Mouse (Mus musculus) kidney, adult 8-10 months (tissue): ENCODE data around the gene Tysnd1.

Experiments used
- DNase-seq, 2 experiments: peaks; one replicate each; pipeline ENCODE4 v3.0.0; 2022

Gene Tysnd1

DNA sequence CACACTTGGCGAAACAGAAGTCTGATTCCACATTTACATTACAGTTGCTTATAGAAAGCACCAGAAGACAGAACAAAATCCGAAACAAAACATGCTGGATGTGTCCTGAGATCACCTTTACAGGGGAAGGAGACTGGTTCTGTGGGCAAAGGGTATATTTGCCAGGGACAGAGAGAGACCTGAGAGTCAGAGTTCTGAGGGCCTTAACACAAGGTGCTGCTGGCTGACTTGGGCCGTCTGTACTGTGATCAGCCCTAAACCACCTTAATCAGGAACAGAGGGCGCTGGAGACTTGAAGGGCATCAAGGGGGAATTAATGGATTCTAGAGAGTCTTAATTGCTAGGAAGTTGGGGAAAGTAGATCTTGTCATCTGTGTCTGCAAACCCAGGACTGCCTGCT, 1.8 kb upstream of the Tysnd1 start:
- DNase-seq = no peak

DNA sequence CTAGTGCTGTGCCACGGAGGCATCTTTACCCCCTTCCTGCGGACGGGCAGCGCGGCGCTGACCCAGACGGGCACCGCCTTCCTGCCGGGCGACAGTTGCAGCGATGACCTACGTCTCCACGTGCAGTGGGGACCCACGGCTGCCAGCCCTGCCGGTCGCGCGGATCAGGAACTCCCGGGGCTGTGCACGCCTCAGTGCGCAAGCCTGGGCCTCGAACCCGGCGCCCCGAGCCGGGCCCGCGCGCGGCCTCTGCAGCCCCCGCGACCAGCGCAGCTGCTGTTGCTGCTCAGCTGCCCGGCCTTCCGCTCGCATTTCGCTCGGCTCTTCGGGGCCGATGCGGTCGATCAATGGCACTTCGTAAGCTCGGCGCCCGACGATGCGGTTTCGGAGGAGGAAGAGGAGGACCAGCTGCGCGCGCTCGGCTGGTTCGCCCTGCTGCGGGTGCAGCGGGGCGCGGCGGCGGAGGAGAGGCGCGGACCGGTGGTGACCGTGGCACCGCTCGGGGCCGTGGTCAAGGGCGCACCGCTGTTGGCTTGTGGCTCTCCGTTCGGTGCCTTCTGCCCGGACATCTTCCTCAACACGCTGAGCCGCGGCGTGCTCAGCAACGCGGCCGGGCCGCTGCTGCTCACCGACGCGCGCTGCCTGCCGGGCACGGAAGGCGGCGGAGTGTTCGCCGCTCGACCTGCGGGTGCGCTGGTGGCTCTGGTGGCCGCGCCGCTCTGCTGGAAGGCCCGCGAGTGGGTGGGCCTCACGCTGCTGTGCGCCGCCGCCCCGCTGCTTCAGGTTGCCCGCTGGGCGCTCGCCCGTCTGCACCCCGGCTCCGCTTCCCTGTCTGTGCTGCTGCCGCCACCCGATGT, 617 bp downstream of the Tysnd1 start:
- peak in 1 of 2 experiments; percentile 19 for DNase-seq

GRCm38 (mm10) chr10:61696560-61696823, 1.2 kb downstream of the Tysnd1 start:
- peak in 1 of 2 experiments; percentile 16 for DNase-seq

- DNase-seq = peak; percentile 94 to 95
Observed at GRCm38 (mm10) chr10:61697028-61697427, 1.7 kb downstream of the Tysnd1 start.

DNA sequence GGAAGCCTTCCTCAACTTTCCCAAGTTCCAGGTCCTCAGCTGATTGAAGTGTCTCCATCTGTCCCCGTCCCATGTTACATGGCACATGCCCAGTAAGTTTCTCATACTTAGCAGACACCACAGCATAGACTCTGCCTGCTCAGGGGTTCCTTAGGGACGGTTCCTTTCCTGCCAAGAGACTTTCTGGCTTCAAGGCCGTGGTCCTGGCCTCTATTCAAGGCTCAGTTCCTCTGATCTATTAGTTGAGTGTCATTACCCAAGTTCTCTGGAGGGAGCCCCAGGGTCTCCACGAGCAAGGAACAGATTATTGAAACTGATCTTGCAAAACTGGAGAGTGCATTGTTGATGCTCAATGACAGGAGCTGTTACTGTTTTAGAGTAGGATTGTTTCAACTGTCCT, 9.3 kb downstream of the Tysnd1 start:
- DNase-seq = no peak

DNA sequence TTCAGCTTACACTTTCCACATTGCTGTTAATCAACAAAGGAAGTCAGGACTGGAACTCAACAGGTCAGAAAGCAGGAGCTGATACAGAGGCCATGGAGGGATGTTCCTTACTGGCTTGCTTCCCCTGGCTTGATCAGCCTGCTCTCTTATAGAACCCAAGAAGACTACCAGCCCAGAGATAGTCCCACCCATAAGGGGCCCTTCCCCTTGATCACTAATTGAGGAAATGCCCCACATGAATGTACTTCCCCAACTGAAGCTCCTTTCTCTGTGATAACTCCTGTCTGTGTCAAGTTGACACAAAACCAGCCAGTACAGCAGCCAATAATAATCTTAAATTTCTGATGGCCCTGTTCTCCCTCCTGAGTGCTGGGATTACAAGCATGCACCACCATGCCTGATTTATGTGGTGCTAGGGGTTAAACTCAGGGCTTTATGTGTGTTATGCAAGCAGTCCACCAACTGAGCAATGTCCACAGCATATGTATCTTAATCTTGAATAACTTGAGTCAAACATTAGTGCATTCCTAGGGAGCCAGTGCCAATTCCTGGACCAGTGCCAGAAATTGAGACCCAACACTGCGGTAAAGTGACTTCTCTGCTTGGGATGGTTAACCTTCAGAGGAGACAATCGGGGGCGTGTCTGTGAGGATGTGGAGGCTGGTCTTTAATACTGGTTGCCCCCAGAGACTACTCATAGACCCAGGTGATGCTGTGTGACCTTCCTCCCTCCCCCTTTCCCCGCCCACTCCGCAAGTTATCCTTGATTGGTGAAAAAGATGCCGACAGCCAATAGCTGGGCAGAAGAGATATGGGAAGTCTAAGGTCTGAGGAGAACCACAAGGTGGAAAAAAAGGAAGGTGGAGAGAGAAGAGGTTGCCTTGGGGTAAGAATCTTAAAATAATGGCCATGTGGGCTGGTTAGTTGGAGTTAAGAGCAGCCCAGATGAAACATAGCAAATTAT, 11.4 kb downstream of the Tysnd1 start:
- DNase-seq = peak; percentile 44 to 71

GRCm38 (mm10) chr10:61713601-61714000, 18.3 kb downstream of the Tysnd1 start:
- DNase-seq = no peak

GRCm38 (mm10) chr10:61714146-61714545, 18.8 kb downstream of the Tysnd1 start:
- DNase-seq = no peak

- DNase-seq = peak; percentile 68 to 69
Observed at GRCm38 (mm10) chr10:61714771-61715461, 19.6 kb downstream of the Tysnd1 start, which contains the start of gene Aifm2. Gene Aifm2, plus strand, starts transcription at chr10:61715263.

DNA sequence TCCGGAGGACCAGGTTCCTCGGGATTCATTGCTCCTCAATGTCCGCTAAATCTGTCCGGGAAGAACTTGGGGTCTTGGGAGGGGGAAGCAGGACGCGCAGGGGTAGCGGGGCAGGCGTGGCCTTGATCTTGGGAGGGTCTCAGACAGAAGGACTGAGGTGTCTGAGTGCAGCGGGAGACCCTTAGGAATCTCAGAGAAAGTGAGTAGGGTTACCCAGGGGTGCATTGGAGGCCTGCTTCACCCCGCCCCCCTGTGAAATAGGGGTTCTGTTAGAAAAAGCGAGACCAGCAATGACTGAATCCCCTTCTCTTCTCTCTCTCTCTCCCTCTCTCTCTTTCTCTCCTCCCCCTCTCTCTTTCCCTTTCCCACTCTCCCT, 20.1 kb downstream of the Tysnd1 start:
- no peak for DNase-seq

DNA sequence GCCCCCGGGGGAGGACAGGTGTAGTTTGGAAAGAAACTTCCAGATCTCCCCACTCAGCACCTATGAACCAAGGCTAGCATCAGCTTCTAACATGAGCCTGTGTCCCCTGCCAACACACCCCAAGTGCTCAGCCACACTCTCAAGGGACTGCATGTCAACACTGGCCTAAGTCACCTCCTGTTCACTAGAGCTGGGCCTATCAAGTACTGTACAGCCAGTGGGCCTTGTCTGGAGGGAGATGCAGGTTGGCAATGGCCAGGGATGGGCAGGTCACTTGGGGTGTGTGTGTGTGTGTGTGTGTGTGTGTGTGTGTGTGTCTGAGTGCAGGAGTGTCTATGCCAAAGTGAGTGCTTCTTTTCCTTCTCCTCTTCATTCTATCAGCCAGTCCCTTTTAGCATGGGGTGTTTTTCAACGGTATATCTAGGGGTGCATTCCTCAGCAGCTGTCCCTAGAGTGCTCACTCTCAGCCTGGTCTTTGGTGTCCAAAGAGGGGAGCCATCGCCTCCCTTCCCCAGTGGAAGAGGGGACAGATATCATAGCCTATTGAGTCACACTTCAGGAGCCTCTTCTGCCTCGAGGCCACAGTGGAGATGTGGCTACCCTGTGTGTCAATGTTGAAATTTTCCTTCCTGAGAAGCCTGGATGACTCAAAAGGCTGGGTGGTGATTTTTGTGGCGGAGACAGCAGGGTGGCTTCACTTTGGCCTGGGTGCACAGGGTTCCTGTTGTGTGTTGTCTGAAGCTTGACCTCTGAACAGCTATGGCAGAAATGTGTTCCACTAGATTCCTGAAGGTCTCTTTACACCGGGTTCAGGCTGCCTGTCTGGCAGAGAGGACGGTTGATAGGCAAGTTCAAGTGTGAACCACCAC, 20.9 kb downstream of the Tysnd1 start:
- no peak for DNase-seq

DNA sequence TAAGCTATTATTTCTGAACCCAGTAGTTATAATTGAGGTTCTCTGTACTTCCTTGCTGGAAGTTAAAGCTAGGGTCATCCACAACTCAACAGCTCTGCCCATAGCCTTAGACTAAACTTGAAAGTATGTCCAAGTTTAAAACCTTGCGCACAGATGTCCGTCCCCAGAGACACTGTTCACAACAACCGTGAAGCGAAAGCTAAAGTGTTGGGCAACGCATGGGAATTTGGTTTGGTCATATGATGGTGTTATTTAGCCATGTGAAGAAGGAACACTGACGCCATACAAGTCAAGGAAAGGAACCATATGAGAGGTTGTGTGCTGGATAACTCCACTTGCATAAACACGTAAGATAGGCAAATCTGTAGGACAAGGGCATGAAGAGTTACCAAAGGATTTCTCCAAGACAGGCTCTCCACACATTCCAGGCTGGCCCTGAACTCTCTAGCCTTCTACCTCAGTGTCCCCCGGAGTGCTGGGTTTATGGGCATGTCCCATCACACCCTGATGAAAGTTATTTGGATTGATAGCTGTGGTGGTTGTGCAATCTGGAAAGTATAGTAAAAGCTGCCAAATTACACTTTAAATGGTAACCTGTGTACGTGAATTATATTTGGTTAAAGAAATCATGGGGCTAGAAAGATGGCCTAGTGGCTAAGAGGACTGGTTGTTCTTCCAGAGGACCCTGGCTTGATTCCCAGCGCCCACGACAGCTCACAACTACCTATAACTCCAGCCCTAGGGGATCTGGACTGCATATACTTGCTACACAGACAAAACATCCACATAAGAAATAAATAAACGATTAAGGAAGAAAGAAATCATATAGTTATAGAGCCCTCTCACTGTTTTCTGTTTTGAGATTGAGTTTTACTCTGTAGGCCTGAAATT, 22.3 kb downstream of the Tysnd1 start:
- no peak for DNase-seq

- DNase-seq = no peak
Observed at GRCm38 (mm10) chr10:61720331-61720730, 25.0 kb downstream of the Tysnd1 start.

GRCm38 (mm10) chr10:61722215-61722614, 26.9 kb downstream of the Tysnd1 start:
- no peak for DNase-seq

DNA sequence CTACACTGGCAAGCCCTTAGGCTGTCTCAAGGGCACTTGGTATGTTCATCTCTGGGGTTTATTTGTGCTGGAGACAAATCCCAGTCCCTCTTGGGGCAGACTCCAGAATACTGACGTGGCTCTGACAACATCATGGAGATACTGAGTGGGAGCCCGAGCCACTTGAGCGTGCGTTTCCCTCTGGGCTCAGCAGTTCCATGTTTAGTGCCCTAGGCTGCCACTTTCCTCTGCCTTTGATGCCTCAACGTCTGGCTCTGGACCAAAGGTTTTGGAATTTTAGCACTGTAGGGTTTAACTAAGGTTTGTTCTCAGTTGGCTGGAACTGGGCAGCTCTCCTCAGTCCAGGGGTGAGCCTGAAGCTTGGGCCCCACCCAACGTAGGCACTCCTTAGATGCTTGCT, 28.0 kb downstream of the Tysnd1 start:
- DNase-seq = no peak

DNA sequence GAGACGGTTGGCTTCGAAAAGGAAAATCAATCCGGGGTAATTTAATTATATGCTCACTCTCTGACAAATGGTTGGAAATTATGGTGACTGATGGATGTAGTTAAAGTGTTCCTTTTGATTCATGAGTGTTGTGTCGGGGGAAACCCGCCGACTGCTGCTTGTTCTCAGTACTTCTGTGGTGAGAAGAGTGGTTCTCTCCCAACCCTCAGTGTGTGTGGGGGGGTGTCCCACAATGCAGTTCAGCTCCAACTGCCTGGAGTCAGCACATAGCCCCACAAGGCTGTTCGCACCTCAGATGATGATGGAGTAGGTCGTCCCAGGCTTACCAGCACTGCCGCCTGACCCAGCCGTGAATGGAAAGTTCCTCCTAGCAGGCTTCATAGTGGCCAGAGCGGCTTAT, 33.9 kb downstream of the Tysnd1 start:
- no peak for DNase-seq

DNA sequence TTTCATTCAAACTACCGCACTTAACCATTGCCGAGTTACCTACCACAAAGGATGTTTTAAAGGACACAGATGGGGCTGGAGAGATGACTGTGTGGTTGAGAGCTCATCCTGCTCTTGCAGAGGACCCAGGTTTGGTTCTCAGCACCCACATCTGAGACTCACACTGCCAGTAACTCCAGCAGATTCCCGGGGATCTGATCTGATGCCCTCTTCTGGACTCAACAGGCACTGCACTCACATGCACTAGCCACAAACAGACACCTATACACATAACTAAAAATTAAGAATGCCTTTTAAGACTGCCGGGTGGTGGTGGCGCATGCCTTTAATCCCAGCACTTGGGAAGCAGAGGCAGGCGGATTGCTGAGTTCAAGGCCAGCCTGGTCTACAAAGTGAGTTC, 34.9 kb downstream of the Tysnd1 start:
- no peak for DNase-seq

DNA sequence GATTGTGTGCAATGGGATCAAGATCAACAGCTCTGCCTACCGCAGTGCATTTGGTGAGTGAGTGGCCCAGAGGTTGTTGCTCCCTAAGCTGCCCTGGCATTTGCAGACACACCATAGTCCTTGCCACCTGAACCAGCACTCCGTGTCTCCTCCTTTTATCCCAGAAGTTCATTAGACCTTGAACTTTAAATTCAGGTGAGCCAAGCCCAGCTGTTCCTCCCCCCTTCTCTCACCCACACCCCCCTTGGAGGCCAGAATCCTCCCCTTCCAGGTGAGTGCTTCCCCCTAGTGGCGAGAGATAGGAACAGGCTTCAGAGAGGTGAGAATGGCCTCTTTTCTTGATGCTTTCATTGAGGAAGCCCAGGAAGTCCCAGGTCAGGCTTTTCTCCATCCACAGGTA, 39.1 kb downstream of the Tysnd1 start:
- DNase-seq = peak; percentile 72 to 73

DNA sequence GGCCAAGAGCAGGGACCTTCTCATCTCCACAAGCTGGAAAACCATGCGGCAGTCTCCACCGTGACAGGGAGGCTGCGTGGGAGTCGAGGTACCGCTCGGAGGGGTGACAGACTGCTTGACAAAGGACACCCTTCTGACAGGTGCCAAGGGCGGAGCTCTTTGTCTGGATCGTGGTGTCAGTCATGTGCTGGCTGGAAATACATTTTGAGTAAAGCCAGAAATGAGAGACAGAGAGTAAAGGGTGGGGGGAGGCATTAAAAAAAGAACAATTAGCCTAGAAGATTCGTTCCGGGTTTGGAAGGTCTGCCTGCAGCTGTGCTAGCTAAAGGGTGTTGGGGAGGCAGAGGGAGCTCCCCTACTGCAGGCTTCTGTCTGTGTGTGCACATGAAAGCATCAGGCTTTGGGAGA, 41.4 kb downstream of the Tysnd1 start:
- DNase-seq = no peak

GRCm38 (mm10) chr10:61737537-61737936, 42.2 kb downstream of the Tysnd1 start:
- no peak for DNase-seq

GRCm38 (mm10) chr10:61738126-61738525, 42.8 kb downstream of the Tysnd1 start:
- no peak for DNase-seq
